Mouse (Mus musculus) R1 (cell line): ENCODE measurements at regions not wholly inside any gene's neighbourhood (a gene's known extent, or its start where the extent isn't known, plus 50 kb on each side); places are given as distances from the start of the nearest gene placed in this dataset.
A peak's percentile ranks its signal among the peaks of the same experiment; 100 is the strongest.

Source experiments
- DNase-seq: peaks from one replicate; pipeline ENCODE4 v3.0.0-alpha.2; 2018; ENCODE audit warnings: low read depth, low spot score

DNA sequence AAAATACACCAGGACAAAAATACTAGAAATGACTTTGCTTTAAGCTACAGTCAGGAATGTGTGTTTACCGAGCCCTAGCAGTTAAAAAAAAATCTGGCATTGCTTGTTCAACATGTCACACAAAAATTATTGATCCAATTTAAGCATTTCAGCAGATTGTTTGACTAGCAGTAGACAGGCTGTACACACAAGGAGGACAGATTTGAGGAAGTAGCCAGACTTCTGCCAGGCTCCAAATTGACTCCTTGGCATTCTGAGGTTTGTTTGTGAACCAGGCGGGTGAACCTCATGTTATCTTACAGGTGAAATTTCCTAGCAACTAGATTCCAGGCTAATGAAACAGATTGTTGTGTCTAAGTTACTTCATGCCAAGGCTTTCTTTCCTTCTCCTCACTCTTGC is 348.8 kb downstream of the Hs3st3b1 start:
- no peak for DNase-seq

DNA sequence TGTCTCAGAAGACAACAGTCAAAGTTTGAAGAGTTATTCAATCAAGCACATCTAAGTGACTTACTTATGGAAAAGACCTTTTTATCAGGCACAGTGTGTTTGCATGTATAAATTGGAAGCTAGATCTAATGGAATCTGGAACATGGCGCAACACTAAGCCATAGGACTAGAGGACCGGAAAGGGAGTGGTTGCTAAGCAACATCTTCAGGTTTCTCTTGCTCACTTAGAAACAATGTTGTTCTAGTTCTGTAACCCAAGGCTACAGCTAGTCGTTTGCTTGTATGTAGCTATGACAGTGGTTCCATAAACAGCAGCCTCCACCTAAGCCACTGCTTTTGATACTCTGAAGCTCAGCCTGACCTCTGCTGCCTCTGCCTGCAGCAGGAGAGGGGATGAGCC is 338.8 kb downstream of the Hs3st3b1 start:
- peak; percentile 8 for DNase-seq

DNA sequence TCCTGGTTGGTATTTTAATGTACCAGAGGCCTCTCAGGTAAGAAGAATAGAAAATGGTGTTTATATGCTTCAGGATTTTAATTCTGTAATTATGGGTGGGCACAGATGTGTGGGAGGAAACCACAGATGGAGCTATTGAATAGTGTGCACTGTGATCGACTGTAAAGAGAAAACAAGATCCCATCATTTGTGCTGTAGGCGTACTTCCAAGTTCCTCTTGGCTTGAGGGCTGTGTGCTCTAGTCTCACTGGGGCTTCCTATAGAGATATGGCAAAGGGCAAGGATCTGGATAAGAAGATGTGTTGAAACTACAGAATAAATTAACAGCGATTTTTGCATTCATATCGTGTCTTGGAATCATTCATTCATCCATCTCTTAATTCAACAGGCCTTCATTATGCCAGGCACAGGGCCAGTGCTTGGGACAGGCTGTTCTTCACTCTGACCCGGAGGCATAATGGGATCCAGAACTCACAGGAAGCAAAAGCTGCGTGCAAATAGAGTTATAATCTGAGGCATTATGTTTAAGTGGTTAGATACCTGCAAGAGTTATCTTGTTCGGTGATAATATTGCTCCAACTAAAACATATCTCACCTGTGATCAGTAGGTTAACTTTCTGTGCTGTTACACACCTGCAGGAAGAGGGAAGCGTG is 336.7 kb downstream of the Hs3st3b1 start:
- no peak for DNase-seq

DNA sequence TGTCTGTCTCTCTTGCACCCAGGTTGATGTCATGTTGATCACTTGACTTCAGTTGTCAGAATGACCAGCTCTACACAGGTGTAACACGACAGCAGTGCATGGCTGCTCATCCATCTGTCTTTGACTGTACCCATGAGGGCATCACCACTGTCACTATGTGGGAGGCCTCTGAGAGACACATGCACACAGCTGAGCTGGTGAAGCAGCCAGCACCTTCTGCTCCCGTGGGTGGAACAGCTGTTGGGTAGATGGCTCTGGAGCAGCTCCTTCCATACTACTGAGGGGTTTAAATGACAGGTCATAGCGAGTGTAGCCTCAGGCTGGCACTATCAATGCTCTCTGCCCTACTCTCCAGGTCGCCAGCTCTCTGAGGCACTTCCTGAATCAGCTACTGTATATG is 301.9 kb downstream of the Hs3st3b1 start:
- no peak for DNase-seq

DNA sequence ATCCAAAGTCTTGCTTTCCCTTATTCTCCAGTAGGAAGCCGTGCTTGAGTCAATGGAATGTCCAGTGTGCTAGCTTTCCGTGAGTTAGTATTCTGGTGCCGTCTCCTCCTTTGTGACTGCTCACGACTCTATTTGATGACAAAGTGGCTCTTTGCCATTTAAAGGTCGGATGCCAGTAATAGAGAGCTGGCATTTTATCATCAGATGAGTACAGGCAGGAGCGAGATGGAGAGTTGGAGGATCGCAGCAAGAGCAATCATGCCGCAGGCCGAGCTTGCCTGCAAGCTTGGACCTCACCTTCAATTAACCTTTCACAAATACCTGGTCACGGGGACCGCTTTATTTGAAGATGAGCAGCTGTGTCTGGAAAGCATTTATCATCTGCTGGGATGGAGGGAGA is 291.8 kb downstream of the Hs3st3b1 start:
- no peak for DNase-seq

DNA sequence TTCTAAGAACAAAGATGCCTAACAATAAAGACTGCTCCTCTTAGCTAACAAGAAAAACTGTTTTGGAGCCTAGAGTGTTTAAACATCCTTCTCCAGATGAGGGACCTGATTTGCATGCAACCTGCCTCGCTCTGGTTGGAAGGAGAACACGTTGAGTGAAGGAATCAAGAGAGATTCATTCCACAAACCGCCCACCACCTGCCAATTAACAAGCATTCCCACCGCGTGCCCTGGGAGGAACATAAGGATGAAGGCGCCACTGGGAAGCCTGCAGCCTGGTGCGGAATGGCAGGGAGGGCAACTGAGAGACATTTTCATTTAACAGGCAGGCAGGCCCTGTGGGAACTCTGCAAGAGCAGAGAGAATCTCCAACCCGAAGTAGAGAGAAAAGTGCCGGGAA is 265.0 kb downstream of the Hs3st3b1 start:
- DNase-seq, result no peak

DNA sequence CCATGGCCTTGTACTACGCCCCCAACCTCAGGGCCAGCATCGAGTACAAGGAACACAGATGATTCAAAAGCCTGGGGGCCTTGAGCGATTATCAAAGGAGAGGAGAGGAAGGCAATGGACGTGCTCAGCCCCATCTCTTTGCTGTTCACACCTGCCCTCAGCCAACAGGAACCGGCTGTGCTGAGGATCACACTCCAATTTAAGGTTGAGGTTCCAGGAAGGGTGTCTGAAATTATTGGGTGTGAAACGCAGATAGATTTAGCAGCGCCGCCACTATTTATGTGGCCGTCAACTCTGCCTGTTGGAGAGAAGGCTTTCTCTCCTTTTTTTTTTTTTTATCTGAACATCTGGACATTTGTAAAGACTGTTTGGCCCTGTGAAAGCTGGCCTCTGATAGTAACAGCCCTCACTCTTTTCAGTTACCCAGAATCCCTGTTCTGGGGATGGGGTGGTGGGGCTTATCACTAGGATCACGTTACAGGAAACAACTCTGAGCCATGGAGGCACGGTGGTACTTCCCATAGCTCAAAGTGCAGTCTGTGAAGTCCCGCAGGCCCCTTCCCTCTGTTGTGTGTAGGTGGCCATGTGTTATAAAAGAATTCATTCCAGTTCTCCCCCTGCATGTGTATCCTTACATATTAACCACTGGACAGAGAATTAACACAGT is 256.7 kb downstream of the Hs3st3b1 start:
- no peak for DNase-seq

DNA sequence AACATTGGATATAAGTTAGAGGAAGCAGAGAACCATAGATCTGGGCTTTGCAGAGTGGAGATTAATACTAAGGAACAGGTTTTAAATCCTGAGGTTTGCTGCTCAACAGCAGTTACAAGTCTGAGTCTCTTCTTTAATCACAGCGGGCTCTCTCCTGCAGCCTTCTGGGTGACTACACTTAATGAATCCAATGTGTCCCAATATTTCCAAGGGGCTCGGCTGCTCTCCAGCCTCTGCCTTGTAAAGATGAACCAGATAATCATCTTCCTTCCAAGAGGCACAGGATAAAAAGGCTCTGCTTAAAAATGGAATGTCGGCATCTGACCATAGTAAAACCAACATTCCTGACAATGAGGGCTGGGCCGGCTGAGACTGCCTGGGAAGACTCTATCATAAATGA is 251.6 kb downstream of the Hs3st3b1 start:
- DNase-seq, result no peak

DNA sequence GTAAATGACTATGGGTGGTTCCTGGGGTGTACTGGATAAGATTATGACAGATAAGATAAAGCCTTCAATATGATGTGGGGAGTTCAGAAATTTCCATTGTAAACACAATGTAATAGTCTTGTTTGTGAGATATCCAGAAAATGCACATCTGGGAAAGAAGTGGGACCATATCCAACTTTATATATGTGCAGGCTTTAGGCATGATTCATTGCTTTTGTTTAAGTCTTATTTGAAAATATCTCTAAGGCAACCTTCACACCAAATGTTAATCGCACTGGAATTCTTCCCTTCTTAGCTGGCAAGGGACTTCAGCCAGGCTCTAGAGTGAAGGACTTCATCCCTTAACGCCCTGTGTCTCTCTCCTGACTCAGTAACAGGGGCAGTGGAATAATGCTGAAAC is 250.3 kb downstream of the Hs3st3b1 start:
- DNase-seq, result no peak

DNA sequence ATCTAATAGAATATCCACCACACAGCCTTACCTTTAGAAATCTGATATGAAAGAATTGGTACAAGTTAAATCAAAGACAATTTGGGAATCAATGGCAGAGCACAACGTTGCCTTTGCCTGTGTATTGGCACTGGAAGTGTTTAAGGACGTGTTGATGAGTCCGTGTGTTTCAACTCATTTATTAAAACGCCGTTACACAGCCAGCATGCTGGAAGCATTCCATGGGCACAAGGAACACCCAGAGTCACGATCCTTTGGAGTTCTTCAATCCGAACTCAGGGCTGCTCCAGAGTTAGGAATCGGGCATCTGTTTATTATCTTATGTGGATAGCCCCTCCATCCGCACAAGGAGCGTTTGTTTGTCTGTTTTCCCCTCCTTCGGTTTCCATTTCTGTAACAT is 244.2 kb downstream of the Hs3st3b1 start:
- DNase-seq, result no peak

DNA sequence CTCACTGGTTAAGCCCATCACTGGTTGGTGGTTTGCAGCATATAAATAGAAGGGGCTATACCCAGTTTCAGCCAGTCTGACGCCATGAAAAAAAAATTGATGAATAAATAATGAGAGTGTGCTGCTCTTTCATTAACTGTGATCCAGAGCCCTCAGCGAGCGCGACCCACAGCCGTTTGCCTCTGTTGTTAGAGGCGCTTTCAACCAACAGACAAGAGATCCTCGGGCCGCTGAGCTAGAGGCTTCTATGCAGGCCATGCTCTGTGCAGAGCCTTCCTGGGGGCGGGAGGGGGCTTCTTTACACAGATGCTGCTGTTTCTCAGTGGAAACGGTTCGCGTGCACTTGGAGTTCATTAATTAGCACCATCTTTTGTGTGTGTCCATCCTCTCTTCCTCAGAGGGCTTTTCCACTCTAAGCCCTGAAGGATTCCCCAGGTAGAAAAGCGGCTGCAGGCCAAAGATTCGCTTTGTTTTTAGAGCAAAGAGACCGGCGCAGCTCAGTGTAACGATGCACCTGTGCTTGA is 243.6 kb downstream of the Hs3st3b1 start:
- DNase-seq, result no peak

DNA sequence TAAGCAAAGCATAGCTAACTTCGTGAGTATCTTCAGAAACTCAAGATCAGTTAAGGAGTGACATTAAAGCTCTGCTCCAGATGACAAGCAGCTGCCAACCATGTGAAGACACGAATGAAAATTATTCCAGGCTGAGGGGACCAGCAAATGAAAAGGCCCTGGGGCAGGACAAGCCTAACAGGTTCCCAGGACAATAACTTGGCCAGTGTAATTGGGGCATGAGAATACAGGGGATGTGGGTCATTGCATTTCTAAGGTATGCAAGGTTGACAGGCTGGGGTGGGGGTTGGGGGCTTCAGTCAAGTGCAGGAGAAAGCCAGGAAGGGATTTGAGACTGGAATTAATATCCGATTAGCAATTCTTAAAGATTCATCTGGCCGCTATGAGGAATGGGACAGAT is 242.6 kb downstream of the Hs3st3b1 start:
- DNase-seq, result no peak

DNA sequence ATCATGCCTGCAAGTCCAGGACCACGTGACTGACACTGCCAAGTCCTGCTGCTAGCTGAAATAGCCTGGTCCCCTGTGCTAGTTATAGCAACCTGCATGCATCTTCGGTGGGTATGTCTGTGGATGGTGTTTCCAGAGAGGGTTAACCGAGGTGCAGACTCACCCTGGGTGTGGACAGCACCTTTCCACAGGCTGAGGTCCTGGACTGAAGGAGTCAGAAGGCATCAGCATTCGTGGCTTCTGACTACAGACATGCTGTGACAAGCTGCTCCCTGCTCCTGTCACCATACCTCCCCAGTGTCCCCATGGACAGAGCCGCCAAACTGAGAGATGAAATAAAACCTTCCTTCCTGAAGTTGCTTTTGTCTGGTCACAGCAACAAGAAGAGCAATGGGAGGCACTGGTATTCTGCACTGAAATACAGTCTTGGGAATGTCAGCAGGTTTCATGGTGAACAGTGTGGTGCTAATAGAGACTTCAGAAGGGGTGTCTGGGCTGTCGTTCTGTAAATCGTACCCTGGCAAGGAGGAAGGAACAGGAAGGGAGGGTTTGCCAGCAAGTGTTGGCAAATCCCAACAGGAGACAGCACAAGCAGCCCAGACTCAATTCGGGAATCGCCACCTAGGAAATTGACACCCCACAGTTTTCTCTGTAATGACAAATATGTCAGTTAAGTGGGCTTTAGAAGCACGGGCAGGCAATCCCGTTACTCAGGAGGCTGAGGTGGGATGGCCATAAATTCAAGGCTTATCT is 237.7 kb downstream of the Hs3st3b1 start:
- DNase-seq, result no peak

DNA sequence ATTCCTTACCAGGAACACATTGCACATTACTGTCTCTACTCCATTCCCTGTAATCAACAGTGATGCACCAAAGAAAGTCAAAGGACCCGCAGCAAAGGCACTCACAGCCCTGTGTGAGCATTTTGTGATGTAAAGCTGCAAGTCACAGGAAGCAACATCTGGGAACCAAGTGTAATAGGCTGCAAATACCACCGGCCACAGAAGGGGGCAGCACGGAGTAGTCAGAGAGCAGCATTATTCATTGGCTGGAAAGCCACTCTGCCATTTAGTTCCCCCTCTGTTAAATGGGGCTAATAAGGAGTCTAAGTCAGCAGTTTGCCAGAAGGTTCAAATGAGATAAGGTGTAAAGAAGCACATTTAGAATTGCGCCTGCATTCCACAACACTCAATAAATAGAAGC is 231.0 kb downstream of the Hs3st3b1 start:
- peak; percentile 57 for DNase-seq

DNA sequence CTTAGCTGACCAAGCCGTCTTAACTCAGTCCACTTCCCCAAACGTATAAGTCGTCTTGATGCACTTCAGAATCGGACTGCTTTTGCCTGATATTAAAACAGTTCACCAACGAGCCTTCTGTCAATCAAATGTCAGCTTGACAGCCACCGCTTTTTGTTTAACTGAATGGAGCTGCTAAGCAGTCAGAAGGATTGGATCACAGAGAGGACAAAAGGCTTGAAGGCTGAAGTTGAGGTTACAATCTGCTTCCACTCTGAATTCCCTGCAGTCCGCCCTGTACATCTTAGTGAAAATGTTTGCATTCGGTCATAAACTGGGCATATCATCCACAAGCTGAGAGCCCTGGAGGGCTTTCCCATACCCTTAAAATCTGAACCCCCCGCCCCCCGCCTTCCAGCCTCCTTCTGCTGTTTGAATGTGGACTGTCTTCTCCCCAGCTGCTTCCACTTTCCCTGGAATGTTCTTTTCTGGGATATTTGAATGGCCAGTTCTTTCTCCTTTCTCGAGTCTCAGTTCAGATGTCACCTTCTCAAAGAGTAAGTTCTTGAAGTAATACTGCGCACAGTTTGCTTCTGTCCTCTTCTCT is 217.0 kb downstream of the Hs3st3b1 start:
- DNase-seq, result no peak

DNA sequence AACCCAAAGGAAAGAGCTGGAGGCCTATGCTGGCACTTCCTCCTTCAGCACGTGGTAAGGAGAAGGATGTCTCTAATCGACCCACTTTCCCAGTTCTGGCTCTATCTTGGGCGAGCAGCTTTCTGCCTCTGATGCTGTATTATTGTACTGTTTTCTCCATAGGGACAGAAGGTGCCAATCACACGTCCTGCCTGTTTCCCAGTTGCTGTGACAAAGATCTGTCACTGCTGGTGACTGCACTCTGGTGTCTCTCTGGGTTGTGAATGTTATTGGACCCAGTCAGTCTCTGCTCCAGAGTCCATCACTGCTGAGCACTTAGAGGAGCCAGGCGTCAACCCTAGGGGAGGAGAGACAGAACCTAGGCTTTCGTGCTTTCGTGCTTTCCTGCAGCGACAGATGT is 216.0 kb downstream of the Hs3st3b1 start:
- no peak for DNase-seq

DNA sequence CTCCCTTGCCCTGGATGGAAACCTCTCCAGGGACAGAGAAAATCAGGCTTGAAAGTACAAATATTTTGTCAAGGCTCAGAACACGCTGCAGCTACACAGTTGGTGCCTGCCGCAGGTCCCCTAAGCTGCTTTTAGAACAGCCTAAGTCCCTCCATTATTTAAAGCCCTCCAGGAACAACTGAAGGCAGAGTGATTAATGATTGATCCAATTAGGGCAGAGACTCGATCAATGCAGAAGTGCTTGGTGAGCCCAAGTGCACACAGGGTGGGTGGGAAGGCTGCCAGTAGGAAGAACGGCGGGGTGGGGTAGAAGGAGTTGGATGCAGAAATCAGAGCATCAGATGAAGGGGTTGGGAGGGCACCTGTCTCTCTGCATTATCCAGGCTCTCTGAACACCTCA is 215.0 kb downstream of the Hs3st3b1 start:
- DNase-seq, result no peak

DNA sequence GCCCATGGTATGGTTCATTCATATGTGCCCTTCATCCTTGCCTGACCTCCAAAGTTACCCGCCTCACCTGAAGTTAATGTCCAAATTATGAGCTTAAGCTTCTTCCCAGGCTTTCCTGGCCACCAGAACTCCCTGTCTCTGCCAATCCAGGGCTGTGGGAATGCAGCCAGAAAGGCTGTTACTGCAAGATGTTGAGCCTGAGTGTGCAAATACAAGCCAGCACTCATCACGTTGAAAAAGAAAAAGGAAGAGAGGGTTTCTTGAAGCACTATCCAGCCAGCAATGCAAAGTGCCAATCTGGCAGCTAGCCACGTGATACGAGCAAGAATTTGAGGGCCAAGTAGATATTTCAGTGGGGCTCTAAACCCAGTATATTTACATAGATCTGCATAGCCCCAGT is 213.7 kb downstream of the Hs3st3b1 start:
- DNase-seq, result no peak

DNA sequence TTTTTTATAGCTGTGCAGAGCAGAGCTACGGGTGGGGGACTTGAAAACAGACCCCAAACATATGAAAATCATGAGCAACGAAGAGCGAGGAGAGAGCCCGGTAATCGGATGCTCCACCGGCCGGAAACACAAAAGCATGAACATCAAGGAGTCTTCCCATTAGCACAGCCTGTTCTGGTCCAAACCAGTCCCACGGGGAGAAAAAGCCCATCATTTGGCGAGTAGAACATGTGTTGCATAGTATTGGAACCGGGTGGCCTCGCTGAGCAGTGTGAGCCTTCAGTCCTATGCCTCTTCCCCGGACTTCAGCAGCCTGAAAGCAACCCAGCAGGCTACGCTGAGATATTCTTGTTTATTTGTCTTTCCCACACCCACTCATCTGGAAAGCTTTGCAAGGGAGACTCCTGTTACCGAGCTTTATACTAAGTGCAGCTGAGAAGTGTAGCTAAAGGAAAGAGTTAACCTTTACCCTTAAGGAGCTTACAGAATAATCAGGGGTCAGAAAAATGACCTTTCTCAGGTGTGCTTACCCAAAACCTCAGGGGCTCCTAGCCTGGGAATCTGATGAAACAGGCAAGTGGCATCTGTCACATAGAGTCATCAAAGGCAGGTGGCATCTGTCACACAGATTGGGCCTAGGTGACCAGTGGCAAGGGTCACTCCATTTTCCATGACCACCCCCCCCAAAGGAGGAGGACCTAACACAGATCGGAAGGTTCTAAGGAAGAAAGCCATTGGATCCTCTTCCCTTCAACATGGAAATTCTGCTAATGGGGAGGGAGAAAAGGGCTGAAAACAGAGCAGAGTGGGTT is 209.8 kb downstream of the Hs3st3b1 start:
- DNase-seq, result no peak

DNA sequence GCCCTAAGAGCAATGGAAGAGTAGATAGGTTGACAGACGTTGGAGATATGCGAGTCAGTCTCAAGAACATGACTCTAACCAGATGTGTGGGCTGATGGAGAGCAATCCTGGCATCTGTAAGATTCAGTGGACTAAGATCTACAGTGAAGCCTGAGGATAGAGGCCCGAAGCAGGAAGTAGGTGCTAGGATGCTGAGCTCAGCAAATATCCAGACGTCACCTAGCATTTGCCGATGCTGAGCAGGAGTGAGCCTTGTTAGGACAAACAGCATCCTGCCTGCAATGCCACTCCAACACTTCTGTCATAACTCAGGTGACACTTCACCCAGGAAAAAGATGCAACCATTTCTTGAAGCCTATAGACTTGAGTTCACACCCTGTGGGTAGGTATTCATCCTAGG is 199.8 kb downstream of the Hs3st3b1 start:
- no peak for DNase-seq

DNA sequence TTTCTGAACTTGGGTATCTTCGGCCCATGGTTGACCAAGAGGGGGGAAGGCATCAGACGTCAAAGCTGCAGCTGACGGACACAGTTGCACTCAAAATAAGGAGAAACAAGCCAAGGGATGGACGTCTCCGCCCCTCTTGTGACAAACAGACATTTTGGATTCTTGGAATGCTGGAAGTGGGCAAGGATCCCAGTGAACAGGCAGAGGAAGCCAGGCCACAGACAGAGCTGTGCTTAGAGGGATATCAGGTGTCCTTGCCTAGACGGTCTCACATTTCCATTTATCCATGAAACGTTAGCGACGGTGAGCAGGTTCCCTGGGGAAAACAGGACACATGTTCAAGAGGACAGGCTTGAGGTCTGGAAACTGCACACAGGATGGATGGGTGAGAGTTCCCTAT is 191.2 kb downstream of the Hs3st3b1 start:
- DNase-seq, result no peak

DNA sequence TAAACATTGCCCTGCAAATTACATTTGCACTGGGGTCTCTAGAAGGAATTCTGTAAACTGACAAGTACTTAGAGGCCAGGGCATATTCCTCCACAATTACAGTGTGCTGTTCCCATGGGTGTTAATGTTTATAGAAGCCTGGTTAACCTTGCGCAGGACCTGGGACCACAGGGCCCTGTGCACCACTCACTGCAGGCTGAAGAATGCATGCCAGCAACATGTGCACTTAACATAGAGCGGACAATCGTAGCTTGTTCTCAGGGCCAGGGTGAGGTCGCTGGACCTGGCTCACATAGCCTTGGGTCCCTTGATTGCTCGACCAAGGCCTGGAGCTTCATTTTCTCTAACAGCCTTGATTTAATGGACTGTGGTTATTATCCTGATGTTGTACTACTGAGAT is 168.8 kb downstream of the Hs3st3b1 start:
- no peak for DNase-seq
